Comparison of ENCODE assay signal across 8 mouse cellular contexts in genomic region chr2:167631591-167632448, GRCm38 (mm10). TPM values are rescaled to one million over a fixed set of nuclear protein-coding genes. Genes with fewer than 3 reads are reported as not detected.
DNase-seq lines count a peak whose midpoint lies in the region; ATAC-seq and TF ChIP-seq lines count a peak whose summit lies in the region.

Gene Ube2v1 (minus strand): TSS chr2:167632095.

- DNase-seq in G1E (ENCODE audit: low spot score), result peak; percentile 95
- DNase-seq in cerebellum, adult 18-20 months, result peak; percentile 95 to 99
- peak; percentile 99 for DNase-seq in forebrain, postnatal 0 days
- peak; percentile 99 for DNase-seq in heart, postnatal 4 days
- peak; percentile 94 for DNase-seq in layer of hippocampus, adult 8-10 months (ENCODE audit: low spot score in 2 of 2)
- DNase-seq in ovary, adult 18-20 months (ENCODE audit: low spot score), result peak; percentile 95
- peak; percentile 100 for DNase-seq in thymus, postnatal 0 days (ENCODE audit: low spot score)

- peak; percentile 51 for ATAC-seq in G1E (ENCODE audit: extremely low read depth, insufficient number of reproducible peaks, low FRiP score, poor library complexity, severe bottlenecking)
- ATAC-seq in forebrain, postnatal 0 days, result peak; percentile 81
- ATAC-seq in lung, embryonic 15.5 days (ENCODE audit: borderline replicate concordance, extremely low read depth, low FRiP score, low TSS enrichment), result peak; percentile 84

- H3K27me3 ChIP-seq in G1E (ENCODE audit: insufficient read depth, low read length), result no peaks in the 10 kb centered on the region
- no peaks in the 10 kb centered on the region for H3K27me3 ChIP-seq in forebrain, postnatal 0 days (ENCODE audit: insufficient read depth, low read length)
- no peaks in the 10 kb centered on the region for H3K27me3 ChIP-seq in lung, embryonic 15.5 days

- peak within 1 kb of the TSS; percentile 90 for H3K9ac ChIP-seq in forebrain, postnatal 0 days
- peak within 1 kb of the TSS; percentile 79 for H3K9ac ChIP-seq in lung, embryonic 15.5 days

- no peak for TF ChIP-seq CTCF in G1E (IDR thresholded peaks at IDR 0.05; ENCODE audit: low read depth, low read length)
- peak; percentile 50 for TF ChIP-seq CTCF in forebrain, postnatal 0 days (IDR thresholded peaks at IDR 0.05; ENCODE audit: low read depth)

- H3K9me3 ChIP-seq in G1E (replicated peaks), result no peaks in the 10 kb centered on the region
- H3K9me3 ChIP-seq in forebrain, postnatal 0 days (ENCODE audit: low read length), result no peaks in the 10 kb centered on the region
- no peaks in the 10 kb centered on the region for H3K9me3 ChIP-seq in lung, embryonic 15.5 days

- peak within 1 kb of the TSS; percentile 90 for H3K27ac ChIP-seq in forebrain, postnatal 0 days (ENCODE audit: low read depth, low read length)
- peak within 1 kb of the TSS; percentile 86 for H3K27ac ChIP-seq in lung, embryonic 15.5 days

- peak within 1 kb of the TSS; percentile 78 for H3K4me2 ChIP-seq in forebrain, postnatal 0 days (ENCODE audit: low read depth)
- H3K4me2 ChIP-seq in lung, embryonic 15.5 days, result peak within 1 kb of the TSS; percentile 80

- H3K4me3 ChIP-seq in G1E (ENCODE audit: low read depth, low read length), result peak within 1 kb of the TSS; percentile 88
- H3K4me3 ChIP-seq in forebrain, postnatal 0 days (ENCODE audit: low read depth, low read length), result peak within 1 kb of the TSS; percentile 93
- H3K4me3 ChIP-seq in lung, embryonic 15.5 days, result peak within 1 kb of the TSS; percentile 72

- peaks cover 41% of the 10 kb centered on the region for H3K36me3 ChIP-seq in G1E (replicated peaks)
- peaks cover 9% of the 10 kb centered on the region; the same call in 1 of the 2 replicates for H3K36me3 ChIP-seq in forebrain, postnatal 0 days (ENCODE audit: insufficient read depth)
- H3K36me3 ChIP-seq in lung, embryonic 15.5 days, result 0 out of 2 replicates have a peak, but pooled peaks cover 3% of the 10 kb centered on the region

- H3K4me1 ChIP-seq in G1E (ENCODE audit: insufficient read depth, low read depth, low read length), result peaks cover 76% of the 10 kb centered on the region
- peaks cover 20% of the 10 kb centered on the region for H3K4me1 ChIP-seq in forebrain, postnatal 0 days (ENCODE audit: insufficient read depth)
- H3K4me1 ChIP-seq in lung, embryonic 15.5 days, result peaks cover 50% of the 10 kb centered on the region

- under 1% methylated on average over 85 of the region's 87 CpGs for WGBS in forebrain, postnatal 0 days
- WGBS in lung, embryonic 15.5 days, result under 1% methylated on average over 87 of the region's 87 CpGs

RNA-seq across cellular contexts. Expression of gene Ube2v1, which starts in this region (rescaled TPM):
- total RNA-seq in G1E (2014; fragmentation: Nextera tagmentation) (149 and 162 TPM in 2 replicates), G1E (2017) (81.3 and 83.9 TPM in 2 replicates)
- 197 and 203 TPM in 2 replicates for polyA plus RNA-seq in G1E (2012)
- 161 TPM in 2 replicates for total RNA-seq in forebrain, postnatal 0 days (2014; rRNA removed)
- polyA plus RNA-seq in forebrain, postnatal 0 days (2015; fragmentation: Nextera tagmentation; extraction: Ambion mirVana), result 328 and 369 TPM in 2 replicates
- total RNA-seq in heart, postnatal 4 days (2021), result 100 to 1,000 TPM; 131 to 137 TPM
- 100 to 1,000 TPM; 196 to 224 (median 216) TPM for total RNA-seq in layer of hippocampus, adult 8-10 months (2022)
- polyA plus RNA-seq in lung, embryonic 15.5 days (2015; fragmentation: Nextera tagmentation; extraction: Ambion mirVana), result 280 and 282 TPM in 2 replicates
- 215 and 236 TPM in 2 replicates for polyA plus RNA-seq in thymus, postnatal 0 days (2015; fragmentation: Nextera tagmentation; extraction: Ambion mirVana)

Comparison
In these comparisons a context has a peak if more than half of its experiments do, and no peak if none do; other contexts are left out.
1. Peak in every context shown above with its lines: DNase-seq, ATAC-seq, H3K4me3 ChIP-seq and H3K27ac ChIP-seq.